Mouse (Mus musculus): ENCODE data around the gene Ubtf.
A peak's percentile ranks its signal among the peaks of the same experiment; 100 is the strongest.

Ubtf gene

DNA sequence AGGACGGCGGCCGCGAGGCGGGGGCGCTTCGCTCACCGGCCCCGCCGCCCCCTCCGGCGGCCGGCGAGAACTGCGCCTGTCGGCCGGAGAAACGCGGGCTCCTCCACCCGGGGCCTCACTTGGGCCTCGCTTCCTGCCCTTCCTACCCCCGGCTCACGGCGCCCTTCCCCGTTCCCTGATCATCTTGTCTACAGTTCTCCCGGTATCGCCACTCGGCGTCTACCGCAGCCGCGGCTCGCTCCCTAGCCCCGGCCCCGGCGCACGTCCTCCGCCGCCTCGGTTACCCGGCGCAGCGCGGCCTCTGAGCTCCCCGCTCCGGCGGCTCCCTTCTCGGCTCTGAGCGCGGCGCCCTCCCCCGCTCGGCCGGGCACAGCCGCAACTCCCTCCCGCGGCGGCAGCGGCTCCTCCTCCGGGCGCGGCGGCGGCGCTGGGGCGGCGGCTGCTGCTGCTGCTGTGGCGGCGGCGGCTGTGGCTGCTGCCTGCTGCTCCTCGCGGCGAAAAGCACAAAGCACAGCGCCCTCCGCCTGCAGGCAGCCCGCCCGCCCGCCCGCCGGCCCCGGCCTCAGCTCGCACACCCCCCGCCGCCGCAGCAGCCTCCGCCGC, 2.1 kb downstream of the Ubtf start:
- DNase-seq: peak; percentile 53

DNA sequence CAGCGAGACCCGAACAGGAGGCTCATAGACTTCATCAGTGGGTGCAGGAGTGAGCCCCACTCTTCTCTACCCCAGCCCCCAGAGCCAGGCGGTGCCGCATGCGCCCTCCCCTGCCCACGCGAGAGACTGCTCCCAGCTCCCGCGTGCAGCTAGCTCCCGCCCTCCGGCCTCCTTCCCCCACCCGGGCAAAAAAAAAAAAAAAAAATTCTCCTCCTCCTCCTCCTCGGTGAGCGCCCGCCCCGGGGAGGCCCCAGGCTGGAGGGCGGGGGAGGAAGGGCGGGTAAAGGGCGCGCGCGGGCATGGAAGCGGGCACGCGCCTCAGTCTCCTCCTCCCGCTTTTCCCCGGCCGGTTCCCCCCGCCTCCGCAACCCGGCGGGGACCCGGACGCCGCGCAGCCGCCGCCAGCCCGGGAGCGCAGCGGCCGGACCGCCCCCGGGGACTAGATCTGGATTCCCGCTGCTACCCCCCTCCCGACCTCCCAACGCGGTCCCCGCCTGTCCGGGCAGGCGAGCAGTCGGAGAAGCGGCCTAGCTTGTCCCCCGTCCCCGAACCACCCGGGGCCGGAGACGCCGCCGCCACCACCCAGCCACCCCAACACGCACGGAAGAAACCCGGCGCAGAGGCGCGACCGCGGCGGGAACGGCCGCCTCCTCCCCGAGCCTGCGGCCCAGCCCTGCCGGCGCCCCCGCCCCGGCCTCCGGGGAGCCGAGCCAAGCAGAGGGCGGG, 2.8 kb downstream of the Ubtf start:
- peak; percentile 92 for DNase-seq

DNA sequence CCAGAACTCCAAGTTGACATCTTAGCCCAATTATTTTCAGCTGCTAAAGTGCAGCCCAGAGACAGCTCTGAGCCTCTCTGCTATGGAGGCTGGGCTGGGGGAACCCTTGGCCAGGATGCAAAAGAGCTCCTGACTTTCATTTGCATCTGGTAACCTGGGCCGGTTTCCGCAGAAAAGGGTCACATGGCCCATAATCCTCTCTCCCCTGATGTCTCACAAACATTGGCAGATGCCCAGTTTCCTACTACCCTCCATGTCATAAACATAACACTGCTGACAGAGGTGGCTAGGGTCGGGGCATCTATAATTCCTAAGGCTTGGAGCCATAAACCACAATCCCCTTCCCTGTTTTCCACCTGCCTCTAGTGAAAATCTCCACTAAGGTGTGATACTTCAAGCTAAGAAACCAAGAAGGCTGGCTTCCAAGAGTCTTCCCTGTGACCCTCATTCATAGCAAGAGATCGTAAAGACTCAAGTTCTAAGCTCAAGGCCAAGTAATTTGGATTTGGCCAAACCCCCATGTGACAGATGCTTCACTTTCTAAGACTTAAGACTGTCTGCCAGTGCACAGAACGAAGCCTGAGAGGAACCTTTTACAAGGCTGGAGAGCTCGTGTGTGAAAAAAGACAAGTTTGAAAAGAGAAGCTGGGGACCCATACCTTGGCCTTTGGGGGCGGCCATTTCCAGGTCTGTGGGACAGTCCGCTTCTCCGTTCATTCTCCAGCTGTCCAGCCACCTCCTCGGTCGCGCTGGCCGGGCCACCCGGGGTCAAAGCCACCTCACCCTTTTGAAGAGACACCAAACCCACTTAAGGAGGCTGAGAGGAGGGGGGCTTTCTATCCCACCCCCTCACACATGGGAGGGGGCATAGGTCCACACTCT, 3.6 kb downstream of the Ubtf start:
- DNase-seq: no peak

DNA sequence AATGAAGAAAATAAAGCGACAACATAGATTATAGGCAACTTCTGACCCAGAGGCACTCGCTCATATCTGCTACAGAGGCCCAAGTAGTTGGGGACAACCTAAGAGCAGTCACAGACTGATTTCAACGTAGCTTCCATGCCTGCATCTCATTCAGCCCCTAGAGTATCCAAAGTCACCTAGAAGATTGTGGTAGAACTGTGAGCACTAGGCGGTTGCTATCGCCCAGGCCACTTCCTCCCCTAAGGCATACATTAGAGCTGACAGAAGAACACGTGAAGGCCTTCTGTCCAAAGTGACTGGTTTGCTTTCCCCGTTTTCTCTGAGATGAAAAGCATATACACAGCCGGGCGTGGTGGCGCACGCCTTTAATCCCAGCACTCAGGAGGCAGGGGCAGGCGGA, 5.2 kb downstream of the Ubtf start:
- no peak for DNase-seq

DNA sequence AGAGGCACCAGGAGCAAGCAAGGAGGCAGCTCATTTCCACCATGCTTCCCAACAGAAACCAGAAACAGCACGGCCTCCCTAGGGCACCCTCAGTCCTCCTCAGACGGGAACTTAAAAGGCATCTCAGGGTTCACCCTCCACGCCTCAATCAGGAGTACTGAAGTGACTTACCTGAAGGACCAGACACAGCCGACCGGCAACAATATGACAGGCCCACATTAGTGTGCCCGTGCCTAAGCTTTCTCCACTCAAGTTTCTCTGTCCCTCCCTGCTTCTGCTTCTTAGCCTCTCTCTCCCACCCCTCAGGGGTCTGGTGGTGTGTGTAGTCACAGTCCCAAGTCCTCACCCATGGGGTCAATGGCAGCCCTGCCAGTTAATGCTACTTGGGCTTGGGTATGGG, 7.0 kb downstream of the Ubtf start:
- no peak for DNase-seq

DNA sequence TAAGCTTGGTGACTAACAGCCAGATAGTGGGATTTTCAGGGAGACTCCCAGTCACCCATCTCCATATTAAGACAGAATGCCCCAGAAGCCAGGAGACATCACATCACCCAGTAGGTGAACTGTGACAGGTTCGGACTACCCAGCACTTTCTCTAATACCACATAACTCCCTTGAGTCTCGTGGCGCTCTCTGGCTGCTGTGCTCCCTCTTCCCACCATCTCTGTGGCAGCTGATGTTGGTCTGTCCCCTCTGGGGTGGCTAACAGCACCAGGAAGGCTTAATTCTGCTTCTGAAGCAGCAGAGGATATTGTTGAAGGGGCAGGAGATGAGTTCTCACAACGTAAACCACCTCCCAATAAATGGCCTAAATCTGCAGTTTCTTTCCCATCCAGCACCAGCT, 7.6 kb downstream of the Ubtf start:
- DNase-seq: no peak

DNA sequence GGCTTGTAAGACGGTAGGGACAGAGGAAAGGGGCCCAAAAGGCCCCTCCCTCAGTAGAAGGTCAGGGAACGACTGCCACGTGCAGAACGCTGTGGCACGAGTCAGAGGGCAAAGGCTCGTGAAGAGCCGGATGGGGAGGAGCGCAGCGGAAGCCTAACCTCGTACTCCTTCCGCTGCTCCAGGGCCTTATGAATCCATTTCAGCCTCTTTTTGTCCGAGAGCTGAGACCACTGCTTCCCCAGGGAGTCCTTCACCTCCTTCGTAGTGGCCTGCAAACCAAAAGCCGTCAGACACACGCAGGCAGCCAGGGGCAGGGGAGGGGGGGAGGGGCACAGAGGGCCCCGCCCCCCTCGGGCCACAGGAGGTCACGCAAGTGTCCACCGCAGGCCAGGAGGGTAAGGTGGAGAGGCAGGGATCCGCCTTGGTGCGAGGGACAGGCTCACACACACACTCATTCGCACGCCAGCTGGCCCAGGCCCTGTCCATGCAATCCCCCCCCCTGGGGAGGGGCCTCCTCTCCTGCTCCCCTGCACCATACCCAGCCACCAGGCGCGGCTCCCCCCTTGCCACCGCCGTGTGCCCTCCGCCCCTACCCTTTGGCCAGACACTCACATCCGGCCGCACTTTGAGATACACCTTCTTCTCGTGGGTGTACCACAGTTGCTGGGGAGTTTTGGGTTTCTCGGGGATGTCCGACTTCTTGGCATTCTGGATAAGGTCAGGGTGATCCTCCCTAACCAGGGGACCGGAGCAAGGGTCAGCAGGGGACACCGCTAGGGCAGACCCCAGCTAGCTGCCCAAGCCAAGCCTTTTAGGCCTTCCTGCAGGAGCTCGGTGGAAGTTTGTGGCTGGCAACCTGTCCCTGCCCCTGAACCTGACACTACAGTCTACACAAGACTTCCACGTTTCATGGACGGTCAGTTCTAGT, 8.5 kb downstream of the Ubtf start:
- no peak for DNase-seq

DNA sequence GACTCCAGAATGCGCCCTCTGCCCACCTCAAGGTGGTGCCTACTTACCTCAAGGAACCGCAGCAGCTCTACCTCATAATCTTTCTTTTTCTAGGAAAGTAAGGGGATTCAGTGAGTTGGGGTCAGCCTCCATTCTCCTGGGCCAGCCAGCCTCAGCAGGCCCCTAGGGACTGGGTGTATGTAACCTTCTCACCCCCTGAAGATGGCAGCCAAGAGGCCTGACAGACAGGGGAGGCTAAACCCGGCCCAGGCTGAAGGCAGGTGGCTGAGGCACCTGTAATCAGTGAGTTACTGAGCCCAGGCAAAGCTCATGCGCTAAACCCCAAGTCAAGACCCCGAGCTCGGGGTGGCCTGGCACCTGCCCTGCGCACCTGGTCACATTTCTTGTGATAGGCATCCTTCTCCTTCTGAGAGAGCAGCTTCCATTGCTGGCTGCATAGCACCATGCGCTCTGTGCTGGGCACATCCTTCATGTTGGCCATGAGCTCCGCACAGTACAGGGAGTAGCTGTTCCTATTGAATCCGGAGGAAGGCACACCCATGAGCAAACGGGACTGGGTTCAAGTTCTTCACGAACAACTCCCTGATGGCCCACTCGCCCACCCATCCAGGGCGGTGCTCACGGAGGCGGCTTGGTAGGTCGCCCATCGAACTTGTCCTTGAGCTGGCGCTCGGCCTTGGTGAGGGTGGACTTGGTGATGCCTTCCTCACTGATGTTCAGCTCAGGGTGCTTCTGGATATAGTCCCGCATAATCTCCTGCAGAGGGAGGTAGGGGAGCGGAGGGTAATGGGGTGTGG, 9.5 kb downstream of the Ubtf start:
- DNase-seq: no peak

DNA sequence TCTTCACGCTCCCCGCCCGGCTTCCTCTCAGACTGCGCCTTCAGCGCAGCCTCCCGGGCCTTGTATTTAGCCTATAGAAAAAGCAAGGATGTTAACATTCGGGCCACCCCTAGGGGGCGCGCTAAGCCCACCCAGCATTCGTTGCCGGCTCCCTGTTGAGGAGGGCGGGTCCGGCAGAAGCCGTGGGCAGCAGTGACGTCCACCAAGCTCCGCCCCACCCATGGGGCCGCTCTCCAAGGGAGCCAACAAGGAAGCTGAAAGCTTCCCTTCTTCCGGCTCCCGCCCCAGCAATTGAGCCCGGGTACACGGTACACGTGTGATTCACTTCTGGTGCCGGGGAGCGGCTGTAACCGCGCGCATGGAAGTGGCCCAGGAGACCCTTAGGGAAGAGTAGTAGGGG, 10.6 kb downstream of the Ubtf start:
- DNase-seq: peak; percentile 98

DNA sequence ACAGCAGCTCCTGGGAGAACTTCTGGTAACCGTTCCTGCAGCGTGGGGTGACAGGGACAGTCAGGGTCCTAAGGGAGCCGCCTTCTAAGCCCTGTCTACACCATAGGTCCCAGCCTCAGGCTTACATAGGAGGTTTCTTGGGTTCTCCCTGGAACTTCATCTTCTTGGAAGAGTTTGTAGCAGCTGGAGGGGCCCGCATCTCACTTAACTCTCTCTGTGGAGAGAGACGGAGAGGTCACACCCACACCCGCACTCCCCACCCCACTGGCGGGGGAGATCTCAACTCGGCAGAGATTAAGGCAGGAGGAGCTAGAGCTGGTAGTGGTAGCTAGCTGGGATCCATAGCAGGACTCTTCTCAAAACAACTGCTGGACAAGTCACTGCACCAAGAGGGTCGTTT, 11.4 kb downstream of the Ubtf start:
- no peak for DNase-seq

DNA sequence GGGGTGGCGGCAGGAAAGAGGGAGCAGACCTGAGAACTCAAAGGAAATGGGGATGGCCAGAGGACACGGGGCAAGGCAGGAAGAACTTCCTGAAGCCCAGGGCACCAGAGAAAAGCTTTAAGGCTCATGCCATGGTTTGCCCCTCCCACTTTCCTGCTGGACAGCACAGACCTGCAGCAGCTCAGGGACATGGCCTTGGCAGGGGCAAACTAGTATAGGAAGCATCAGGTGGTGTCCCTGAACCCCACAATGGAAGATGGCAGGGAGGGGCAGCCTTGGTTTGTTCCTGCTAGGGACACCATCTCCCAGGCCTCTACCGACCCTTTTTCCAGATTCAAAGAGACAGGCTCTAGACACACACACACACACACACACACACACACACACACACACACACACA, 14.2 kb downstream of the Ubtf start:
- no peak for DNase-seq

DNA sequence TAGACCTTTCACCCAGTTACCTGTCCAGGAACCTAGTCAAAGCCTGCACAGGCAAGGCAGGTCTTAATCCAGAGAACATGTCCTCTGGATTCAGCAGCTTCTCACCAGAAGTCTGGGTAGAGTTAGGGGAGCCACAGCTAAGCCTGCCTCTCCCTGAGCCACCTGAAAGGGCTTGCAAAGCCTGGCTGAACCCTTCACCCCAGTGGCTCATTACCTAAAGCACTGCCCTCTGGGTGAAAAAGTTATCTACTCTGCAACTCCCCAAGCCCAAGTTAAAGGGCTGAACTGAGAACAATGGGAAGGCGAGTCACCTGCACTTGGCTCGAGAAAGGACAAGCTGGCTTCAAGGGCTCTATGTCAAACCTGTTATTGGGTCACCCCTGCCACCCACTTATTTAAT, 15.4 kb downstream of the Ubtf start:
- no peak for DNase-seq

DNA sequence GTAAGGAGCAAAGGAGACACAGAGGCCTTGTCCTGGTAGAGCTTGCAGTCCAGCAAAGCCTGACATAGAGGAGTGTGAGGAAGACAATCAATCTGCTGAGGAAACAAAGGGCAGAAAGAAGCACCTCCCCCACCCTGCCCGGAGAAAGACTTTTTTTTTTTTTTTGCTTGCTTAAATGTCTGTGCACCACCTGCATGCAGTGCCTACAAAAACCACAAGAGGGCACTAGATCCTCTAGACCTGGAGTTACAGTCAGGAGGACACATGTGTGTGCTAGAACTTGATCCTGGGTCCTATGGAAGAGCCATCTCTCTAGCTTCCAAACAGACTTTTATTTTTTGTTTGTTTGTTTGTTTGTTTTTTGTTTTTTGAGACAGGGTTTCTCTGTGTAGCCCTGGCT, 19.7 kb downstream of the Ubtf start:
- peak; percentile 75 for DNase-seq

DNA sequence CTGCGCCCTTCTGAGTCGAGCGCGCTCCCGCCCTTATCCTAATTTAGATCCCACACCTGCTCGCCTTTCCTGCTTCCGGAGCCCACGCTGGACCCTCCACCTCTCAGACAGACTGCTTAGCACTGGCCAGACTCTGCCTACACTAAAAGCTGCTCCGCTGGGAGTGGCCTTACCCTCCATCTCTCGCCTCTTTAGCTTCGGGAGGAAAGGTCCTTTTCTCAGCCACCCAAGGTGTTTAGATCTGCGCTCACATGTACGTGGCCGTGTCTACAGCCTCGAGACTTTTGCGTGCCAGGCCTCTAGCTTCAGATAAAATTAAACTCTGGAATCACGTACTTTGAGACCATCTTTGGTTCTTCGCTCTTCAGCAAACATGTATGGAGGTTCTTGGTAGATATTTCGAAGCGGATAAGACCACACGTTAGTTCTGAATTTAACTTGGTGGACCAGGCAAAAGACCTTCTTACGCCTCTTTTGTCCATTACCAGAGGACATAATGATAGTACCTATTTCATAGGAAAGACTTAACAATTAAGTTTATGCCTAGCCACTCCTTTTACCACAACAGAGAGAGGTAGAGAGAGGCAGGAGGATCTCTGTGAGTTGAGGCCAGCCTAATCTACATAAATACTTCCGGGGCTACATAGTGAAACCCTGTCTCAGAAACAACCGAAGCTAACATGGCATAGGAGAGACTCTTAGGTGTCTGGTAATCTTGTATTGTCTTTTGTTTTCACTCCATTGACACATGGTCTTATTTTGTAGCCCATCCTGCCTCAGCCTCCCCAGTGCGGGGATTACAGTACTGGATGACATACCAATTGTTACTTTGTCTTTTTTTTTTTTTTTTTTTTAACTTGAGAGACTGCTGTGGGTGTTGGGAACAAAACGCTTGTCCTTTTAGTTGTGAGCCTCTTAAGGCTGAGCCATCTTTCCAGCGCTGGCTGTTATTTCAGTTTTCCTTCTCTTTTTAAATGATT, 21.7 kb downstream of the Ubtf start:
- no peak for DNase-seq

DNA sequence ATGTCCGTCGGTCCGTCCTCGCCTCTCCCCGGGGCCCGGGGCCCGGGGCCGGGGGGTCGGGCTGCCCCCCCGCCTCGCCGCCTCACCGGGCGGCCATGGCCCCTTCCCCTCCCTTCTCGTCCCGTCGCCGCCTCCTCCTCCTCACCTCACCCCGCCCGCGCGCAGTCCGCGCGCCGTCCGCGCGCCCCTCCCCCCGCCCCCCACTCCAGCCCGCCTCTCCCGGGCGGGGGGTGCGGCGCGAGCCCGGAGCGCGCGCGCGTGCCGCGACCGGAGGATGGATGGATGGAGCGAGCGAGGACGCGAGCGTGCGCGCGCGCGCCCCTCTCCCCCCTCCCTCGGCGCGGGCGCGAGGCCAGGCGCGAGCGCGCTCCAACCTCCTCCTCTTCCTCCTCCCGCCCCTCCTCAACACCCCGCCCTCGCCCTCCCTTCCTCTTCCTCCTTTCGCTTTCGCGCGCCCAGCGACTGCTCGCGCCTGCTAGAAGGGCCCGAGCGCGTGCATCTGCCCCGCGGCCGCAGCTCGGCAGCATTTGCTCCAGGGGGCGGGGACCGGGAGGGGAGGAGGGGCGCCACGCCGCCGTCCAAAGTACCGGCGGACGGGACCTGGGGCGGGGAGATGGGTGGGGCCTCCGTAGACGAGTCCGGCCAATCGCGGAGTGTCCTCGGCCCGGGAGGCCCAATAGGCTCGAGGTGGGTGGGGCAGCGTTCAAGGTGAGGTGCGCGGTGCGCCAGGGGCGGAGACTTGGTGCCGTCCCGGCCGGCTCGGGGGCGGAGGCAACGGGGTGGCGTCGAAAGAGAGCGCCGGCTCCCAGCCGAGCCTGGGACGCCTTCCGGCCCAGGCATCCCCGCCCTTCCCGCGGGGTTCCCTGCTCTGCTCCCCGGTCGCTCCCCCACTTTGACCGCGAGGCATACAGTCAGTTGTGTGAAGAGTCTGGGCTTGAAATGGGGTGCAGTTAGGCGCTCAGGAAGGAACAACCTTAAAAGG, 22.8 kb downstream of the Ubtf start, which contains the start of gene Atxn7l3:
TSS of gene Atxn7l3 (minus strand) at position 141 of the 982 bp plus-strand sequence.
- DNase-seq: peak; percentile 98

DNA sequence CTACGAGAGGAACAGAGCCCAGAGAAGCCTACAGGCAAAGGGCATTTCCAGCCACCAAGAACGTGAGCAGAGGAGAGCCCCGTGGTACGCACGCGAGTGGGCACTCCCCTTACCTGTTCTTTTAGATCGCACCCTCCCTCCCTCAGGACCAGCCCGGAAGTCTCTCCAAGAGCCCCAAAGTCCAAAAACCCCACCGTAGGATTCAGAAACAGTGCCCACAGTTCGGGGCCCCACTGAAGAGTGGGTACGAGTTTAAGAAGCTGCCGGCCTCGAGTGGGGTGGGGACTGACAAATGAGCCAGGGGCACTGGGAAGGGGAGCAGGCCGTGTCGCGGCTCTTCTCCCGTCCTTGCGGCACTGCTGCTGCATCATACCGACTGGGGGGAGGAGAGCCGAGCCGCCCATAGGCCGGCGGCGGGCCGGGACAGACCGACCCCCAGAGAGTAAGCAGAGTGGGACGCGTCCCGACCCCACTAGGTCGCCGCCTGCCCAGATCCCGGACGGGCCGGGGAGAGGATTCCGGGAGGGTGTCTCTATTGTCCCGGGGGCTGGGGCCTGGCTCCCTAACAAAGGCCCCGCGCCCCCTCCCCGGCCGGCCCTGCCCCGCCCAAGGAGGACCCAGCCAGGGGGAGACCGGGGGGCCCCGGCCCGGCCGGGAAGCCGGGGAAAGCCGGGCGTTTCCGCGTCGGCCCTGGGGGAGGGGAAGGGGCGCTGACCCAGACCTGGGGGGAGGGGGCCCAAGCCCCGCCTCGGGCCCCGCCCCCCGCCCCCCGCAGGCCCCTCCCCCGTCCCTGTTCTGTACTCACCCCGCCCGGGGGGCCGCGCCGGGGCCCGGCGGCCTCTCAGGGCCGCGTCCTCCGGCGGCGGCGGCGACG, 23.7 kb downstream of the Ubtf start:
- peak; percentile 65 for DNase-seq

DNA sequence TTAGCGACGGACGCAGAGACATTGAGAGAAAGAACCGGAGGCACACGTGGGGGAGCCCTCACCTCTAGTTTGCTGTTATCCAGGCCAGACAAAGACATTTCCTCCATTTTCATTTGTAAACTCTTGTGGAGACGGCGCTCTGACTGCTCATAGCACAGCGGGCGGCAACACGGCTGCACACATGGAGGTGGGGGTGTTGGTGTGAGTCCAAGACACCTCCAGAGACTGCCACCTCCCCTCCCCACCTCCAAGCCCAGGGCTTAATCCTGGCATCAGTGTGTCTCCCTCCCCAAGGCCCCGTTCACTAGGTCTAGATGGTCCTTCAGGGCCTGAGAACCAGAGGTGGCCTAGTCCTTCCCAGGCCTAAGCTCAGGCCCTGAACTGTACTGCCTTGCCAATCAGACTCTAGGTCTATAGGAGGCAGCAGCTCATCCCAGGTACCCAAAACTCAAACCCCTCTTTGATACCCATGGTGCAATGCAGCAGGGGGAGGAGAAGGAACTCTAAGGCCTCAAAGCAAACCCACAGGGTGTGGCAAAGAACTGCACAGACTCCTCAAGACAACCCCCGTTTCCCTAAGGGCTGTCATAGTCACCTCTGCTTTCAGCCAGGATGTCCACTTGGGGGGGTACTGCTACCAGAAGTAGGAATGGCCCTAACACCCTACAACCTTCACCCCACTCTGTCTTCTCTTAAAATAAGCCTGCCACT, 24.5 kb downstream of the Ubtf start:
- peak; percentile 32 for DNase-seq

DNA sequence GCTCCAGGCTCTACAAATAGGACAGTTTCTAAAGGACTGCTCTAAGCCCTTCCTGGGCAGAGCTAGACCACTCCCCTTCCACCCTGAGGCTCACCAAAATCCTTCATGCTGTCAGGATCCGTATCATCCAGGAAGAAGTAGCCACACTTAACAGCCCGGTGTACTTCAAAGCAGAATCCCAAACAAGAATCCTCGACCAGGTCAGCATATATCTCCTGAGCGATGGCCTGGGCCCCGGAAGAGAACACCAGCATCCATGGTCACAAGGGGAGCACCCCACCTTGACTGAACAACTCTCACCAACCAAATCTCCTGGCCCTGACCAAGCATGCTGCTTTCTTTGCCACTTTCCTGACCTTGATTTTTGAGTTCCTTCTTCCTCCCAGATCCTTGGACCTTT, 25.1 kb downstream of the Ubtf start:
- DNase-seq: no peak
